Mouse (Mus musculus) lung, postnatal 0 days (tissue): ENCODE results near the gene Tsc22d4. TPM values are rescaled to one million over a fixed set of nuclear protein-coding genes. Genes with fewer than 3 reads are reported as not detected.

ENCODE experiments used
- ATAC-seq: fragments of 200-750 bp; cut with Nextera tagmentation; 2 replicates; pipeline ENCODE4 v1.8.0; 2017; ENCODE audit warnings: moderate library complexity
- DNase-seq: peaks from one replicate; pipeline ENCODE4 v3.0.0-alpha.2; 2016; ENCODE audit warnings: low spot score
- H3K27ac ChIP-seq: fragments of 300-500 bp; sonication (generic); 2 replicates; pipeline ENCODE4 v1.5.1; 2014; ENCODE audit warnings: antibody characterized with exemption, mild to moderate bottlenecking, low read length, mixed read lengths
- H3K27me3 ChIP-seq: fragments of 300-500 bp; sonication (generic); replicated peaks from 2 replicates; pipeline ENCODE4 v1.6.1; 2014; ENCODE audit warnings: low read length, mixed read lengths; ENCODE audit not compliant: insufficient read depth
- H3K36me3 ChIP-seq: fragments of 300-500 bp; sonication (generic); 2 replicates; pipeline ENCODE4 v1.6.1; 2014; ENCODE audit warnings: low read length, mixed read lengths; ENCODE audit not compliant: insufficient read depth
- H3K4me1 ChIP-seq: fragments of 300-500 bp; sonication (generic); 2 replicates; pipeline ENCODE4 v1.6.1; 2014; ENCODE audit warnings: antibody characterized with exemption, low read depth, low read length, mixed read lengths; ENCODE audit not compliant: insufficient read depth
- H3K4me2 ChIP-seq: fragments of 300-500 bp; sonication (generic); replicated peaks from 2 replicates; pipeline ENCODE4 v1.6.1; 2014; ENCODE audit warnings: low read depth, mild to moderate bottlenecking, low read length, moderate library complexity, mixed read lengths
- H3K4me3 ChIP-seq: fragments of 300-500 bp; sonication (generic); 2 replicates; pipeline ENCODE4 v1.5.1; 2014; ENCODE audit warnings: low read depth, low read length
- H3K9ac ChIP-seq: fragments of 300-500 bp; sonication (generic); replicated peaks from 2 replicates; pipeline ENCODE4 v1.6.1; 2014; ENCODE audit warnings: low read depth, mild to moderate bottlenecking
- H3K9me3 ChIP-seq: fragments of 300-500 bp; sonication (generic); 2 replicates; pipeline ENCODE4 v1.6.1; 2016; ENCODE audit warnings: low read length, mixed read lengths
- CTCF ChIP-seq: IDR thresholded peaks from 2 replicates; pipeline ENCODE4 v1.5.1; 2016; ENCODE audit warnings: antibody characterized with exemption, mild to moderate bottlenecking
- EP300 ChIP-seq: IDR thresholded peaks from 2 replicates; pipeline ENCODE4 v1.6.1; 2016; ENCODE audit warnings: antibody characterized with exemption, mild to moderate bottlenecking, control low read depth
- WGBS: fragments of 180-500 bp; shearing (Covaris S2); extraction: QIAGEN DNeasy Blood & Tissue Kit; methylation state at CpG from one replicate; pipeline ENCODE4 v1.1.7; 2014; 5-methylcytosine and 5-hydroxymethylcytosine counted together
- polyA plus RNA-seq: library from polyadenylated mRNA; unstranded; fragments of >200 nt; fragmentation: Nextera tagmentation; extraction: Ambion mirVana; gene quantifications from 2 replicates; pipeline ENCODE4 v1.2.1, GENCODE M21; 2015

Gene Tsc22d4
- 119 and 129 TPM in 2 replicates for polyA plus RNA-seq

DNA sequence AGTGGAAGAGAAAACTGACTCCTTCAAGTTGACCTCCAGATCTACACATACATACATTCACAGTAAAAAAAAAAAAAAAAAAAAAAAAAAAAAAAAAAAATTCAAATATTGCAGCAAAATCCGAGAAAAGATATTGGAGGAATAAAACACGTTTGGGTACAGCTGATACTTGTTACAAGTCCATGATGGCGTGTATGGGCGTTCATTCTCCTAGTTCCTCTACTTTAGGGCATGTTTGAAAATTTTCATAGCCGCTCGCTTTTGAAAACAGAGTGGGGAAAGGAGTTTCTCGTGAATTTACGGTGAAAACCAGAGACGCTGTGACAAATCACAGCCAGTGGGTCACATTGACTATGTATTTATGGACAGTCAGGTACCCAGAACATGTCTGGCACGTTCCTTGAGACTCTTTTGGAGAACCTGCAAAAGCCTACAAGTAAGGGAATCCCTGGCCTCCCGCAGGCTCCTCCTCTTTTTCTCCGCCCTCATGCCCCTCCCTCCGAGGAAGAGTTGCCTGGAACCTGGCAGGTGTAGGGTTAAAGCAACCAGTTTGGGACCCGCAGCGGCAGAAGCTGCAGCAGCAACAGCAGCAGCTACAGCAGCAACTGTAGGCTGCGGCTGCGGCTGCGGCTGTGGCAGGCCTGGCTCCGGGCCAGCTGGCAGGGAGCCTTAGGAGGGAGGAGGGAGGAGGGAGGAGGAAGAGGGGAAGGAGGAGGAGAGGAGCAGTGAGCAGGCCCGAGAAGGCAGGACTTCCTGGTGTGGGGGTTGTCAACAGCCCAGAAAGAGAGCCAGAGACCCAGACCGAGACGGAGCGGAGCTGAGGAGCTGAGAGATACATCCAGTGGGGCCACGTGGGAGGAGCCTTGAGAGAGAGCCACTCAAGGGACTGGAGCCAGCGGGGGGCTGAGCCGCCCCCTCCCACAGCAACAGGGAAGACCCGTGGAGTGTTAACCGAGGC lies at the start of gene Tsc22d4:
Tsc22d4 (plus strand) TSS at position 517 of the 958 bp plus-strand sequence.
- peak within 1 kb of the TSS; percentile 74 for H3K4me3 ChIP-seq
- ATAC-seq = peak; percentile 80
- no peaks in the 10 kb centered on the region for H3K9me3 ChIP-seq
- H3K4me2 ChIP-seq = peak within 1 kb of the TSS; percentile 97
- no peaks in the 10 kb centered on the region for H3K27me3 ChIP-seq
- H3K27ac ChIP-seq = peak within 1 kb of the TSS; percentile 97
- peaks cover 3% of the 10 kb centered on the region; the same call in 1 of the 2 replicates for H3K4me1 ChIP-seq
- 2% methylated on average over 26 of the region's 28 CpGs for WGBS
- 0 out of 2 replicates have a peak, but pooled peaks have one; percentile 21 for TF ChIP-seq CTCF
- 0 out of 2 replicates have a peak, but pooled peaks have one; percentile 59 for TF ChIP-seq EP300
- peak within 1 kb of the TSS; percentile 79 for H3K9ac ChIP-seq
- H3K36me3 ChIP-seq = no peaks in the 10 kb centered on the region; the same call in 1 of the 2 replicates
- peak; percentile 97 for DNase-seq

- H3K27me3 ChIP-seq = no peaks in the 10 kb centered on the region
- DNase-seq (no peak), ATAC-seq (no peak)
- 45% methylated on average over 4 of the region's 4 CpGs for WGBS
- TF ChIP-seq EP300 (no peak), CTCF (no peak)
- no peak overlapping the region for H3K4me2 ChIP-seq
- H3K9me3 ChIP-seq = no peaks in the 10 kb centered on the region
- no peak overlapping the region for H3K4me3 ChIP-seq
- H3K27ac ChIP-seq = no peak overlapping the region
- no peaks in the 10 kb centered on the region for H3K4me1 ChIP-seq
- H3K36me3 ChIP-seq = no peaks in the 10 kb centered on the region
- H3K9ac ChIP-seq = no peak overlapping the region
These were observed 49.6 kb upstream of the Tsc22d4 start for GRCm38 (mm10) chr5:137695930-137696329.

- Histone ChIP-seq H3K9ac (no peak overlapping the region), H3K4me2 (no peak overlapping the region), H3K27me3 (no peaks in the 10 kb centered on the region), H3K4me3 (no peak overlapping the region), H3K27ac (no peak overlapping the region), H3K4me1 (no peaks in the 10 kb centered on the region), H3K36me3 (no peaks in the 10 kb centered on the region), H3K9me3 (no peaks in the 10 kb centered on the region)
- 56% methylated on average over 3 of the region's 3 CpGs for WGBS
- no peak for ATAC-seq
- no peak for DNase-seq
- TF ChIP-seq EP300 = no peak
- TF ChIP-seq CTCF = no peak
These were observed 46.5 kb upstream of the Tsc22d4 start for GRCm38 (mm10) chr5:137699080-137699479.

- no peak for DNase-seq
- 47% methylated on average over 2 of the region's 2 CpGs for WGBS
- TF ChIP-seq EP300 (no peak), CTCF (no peak)
- H3K27ac ChIP-seq = no peak overlapping the region
- no peak overlapping the region for H3K4me3 ChIP-seq
- H3K4me1 ChIP-seq = no peaks in the 10 kb centered on the region
- no peaks in the 10 kb centered on the region for H3K27me3 ChIP-seq
- no peak overlapping the region for H3K4me2 ChIP-seq
- H3K9ac ChIP-seq = no peak overlapping the region
- H3K9me3 ChIP-seq = no peaks in the 10 kb centered on the region
- no peaks in the 10 kb centered on the region for H3K36me3 ChIP-seq
- ATAC-seq = no peak
These were observed 45.7 kb upstream of the Tsc22d4 start for GRCm38 (mm10) chr5:137699850-137700249.

- H3K27ac ChIP-seq = no peak overlapping the region
- no peak overlapping the region for H3K4me3 ChIP-seq
- TF ChIP-seq CTCF (no peak), EP300 (no peak)
- no peaks in the 10 kb centered on the region for H3K36me3 ChIP-seq
- no peaks in the 10 kb centered on the region for H3K27me3 ChIP-seq
- ATAC-seq = no peak
- no peak overlapping the region for H3K9ac ChIP-seq
- no peak for DNase-seq
- H3K4me1 ChIP-seq = no peaks in the 10 kb centered on the region
- WGBS = 34% methylated on average over 6 of the region's 6 CpGs
- H3K4me2 ChIP-seq = no peak overlapping the region
- H3K9me3 ChIP-seq = no peaks in the 10 kb centered on the region
These were observed 40.3 kb upstream of the Tsc22d4 start for GRCm38 (mm10) chr5:137705242-137705641.

GRCm38 (mm10) chr5:137706913-137707633 lies 38.5 kb upstream of the Tsc22d4 start:
- no peaks in the 10 kb centered on the region for H3K36me3 ChIP-seq
- no peak overlapping the region for H3K4me3 ChIP-seq
- TF ChIP-seq EP300 = peak; percentile 79
- TF ChIP-seq CTCF = no peak
- peak overlapping the region; percentile 59 for H3K27ac ChIP-seq
- H3K9me3 ChIP-seq = no peaks in the 10 kb centered on the region
- no peak overlapping the region for H3K9ac ChIP-seq
- ATAC-seq (peak; percentile 90), DNase-seq (peak; percentile 96)
- 26% methylated on average over 12 of the region's 12 CpGs for WGBS
- H3K4me2 ChIP-seq = no peak overlapping the region
- H3K27me3 ChIP-seq = no peaks in the 10 kb centered on the region
- H3K4me1 ChIP-seq = no peaks in the 10 kb centered on the region
